Mouse (Mus musculus) kidney, adult 2 months (tissue): ENCODE data around the gene Il6ra.

Experiments
- CTCF ChIP-seq: fragments of 200-500 bp; conservative IDR thresholded peaks from 2 replicates; pipeline ENCODE4 v1.5.1; 2011; ENCODE audit warnings: low read depth, mild to moderate bottlenecking, control low read depth, low read length, moderate library complexity, mixed read lengths; ENCODE audit not compliant: insufficient read depth, insufficient read length
- POLR2A ChIP-seq: fragments of 200-500 bp; IDR thresholded peaks from one replicate; pipeline ENCODE4 v1.6.1; 2011; ENCODE audit warnings: low read depth, low read length, control low read depth

- TF ChIP-seq POLR2A (no peak), CTCF (no peak)
Measured at GRCm38 (mm10) chr3:89932925-89933324, 19.9 kb upstream of the Il6ra start.
